8 mouse cellular contexts compared by ENCODE assay signal in genomic region chr1:91080423-91080749, GRCm38 (mm10).
DNase-seq lines count a peak whose midpoint lies in the region; ATAC-seq lines count a peak whose summit lies in the region.

No protein-coding gene starts in this region.

- DNase-seq in heart, adult 11 months, result peak; percentile 98
- no peak for DNase-seq in heart, postnatal 25 days (ENCODE audit: low spot score)
- peak; percentile 48 for DNase-seq in CD4-positive helper T cell, adult 2 months (ENCODE audit: low read depth, low spot score)
- DNase-seq in lung, postnatal 4 days, result peak; percentile 72
- no peak for DNase-seq in right cerebral cortex, postnatal 14 days
- no peak for DNase-seq in urinary bladder, postnatal 36 days (ENCODE audit: low spot score in 2 of 2)
- DNase-seq in embryo, embryonic 11 days, result no peak

- peak; percentile 49 for ATAC-seq in inflammation-experienced regulatory T-cells, adult 6 months

- intact Hi-C loops in heart, postnatal 25 days (cut with DNase I), result no loop called here

Comparison
In these comparisons a context has a peak if more than half of its experiments do, and no peak if none do; other contexts are left out.
1. DNase-seq: peak in heart, adult 11 months (single experiment), CD4-positive helper T cell, adult 2 months (single experiment) and lung, postnatal 4 days (2 of 2); none in heart, postnatal 25 days (single experiment), right cerebral cortex, postnatal 14 days (single experiment), urinary bladder, postnatal 36 days (0 of 2) and embryo, embryonic 11 days (single experiment).